Mouse (Mus musculus): ENCODE results near the gene Dusp9.

The Dusp9 gene

DNA sequence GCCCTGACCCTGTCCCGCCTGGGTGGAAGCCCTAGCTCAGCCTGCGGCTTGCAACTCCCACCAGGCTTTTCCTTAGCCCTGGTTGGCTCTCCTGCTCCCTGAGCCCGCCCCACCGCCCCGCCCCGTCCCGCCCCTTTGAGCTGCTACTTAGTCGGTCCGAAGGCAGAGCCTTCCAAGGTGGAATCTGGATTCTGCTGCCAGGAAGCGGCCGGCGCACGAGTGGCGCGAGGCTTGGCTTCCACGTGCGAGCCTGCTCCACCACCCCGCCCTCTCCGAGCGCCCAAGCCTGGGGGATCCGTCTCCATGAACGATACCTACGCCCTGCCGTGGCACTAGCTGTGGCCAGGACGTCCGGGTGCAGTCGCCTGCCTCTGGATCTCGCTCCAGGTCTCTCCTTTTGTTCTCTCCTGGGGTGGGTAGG lies at the start of gene Dusp9:
Gene Dusp9 (plus strand): TSS at position 165 of the 421 bp plus-strand sequence.
- DNase-seq (ENCODE audit: low spot score): no peak

DNA sequence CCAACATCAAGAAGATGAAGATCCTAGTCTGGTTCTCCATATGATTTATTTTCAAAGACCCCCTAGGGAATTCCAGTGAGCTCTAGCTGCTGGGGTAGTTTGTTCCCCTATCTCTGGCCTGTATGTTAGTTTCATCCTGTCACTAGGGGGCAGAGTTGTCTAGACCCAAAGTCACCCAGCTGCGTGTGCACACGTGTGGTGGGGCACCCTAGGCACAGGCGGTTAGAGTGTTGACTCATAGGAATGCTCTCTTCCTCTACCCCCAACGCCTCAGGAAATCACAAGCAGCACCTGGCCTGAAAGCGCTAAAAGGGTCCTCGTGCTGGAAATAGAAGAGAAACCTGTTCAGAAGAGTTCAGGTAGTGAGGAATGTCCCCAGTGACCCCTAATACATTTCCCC lies 46.0 kb upstream of the Dusp9 start:
- no peak for DNase-seq (ENCODE audit: low spot score)

DNA sequence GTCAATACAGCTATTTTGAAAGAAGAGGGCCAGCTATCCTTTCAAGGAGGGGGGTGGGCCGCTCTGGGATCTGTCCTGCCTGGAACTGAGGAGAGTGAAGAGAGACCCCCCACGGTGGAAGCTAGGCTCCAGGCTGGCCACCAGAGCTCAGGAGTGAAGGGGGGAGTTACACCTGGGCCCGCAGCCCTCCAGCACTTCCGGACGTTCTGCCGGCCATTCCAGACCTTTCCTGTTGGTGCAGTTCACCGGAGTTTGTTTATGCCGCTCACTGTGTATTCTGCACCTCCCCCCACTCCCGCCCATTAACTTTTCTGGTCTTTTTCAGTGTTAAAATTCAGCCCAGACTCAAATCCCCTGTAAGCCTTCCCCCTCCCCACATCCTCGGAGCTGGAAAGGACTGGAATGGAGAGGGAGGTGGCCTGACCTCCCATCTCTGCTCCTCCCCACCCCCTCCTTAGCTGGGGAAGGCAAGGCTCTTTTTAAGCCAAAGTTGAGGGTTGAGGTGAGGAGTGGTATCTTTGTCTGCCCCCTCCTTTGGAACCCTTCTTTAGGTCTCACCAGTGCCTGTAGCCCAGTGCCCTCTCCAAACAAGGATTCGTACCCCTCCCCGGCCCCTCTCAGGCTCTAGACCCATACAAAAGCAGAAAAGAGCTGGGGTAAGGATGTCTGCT lies 44.6 kb upstream of the Dusp9 start:
- DNase-seq (ENCODE audit: low spot score): no peak

DNA sequence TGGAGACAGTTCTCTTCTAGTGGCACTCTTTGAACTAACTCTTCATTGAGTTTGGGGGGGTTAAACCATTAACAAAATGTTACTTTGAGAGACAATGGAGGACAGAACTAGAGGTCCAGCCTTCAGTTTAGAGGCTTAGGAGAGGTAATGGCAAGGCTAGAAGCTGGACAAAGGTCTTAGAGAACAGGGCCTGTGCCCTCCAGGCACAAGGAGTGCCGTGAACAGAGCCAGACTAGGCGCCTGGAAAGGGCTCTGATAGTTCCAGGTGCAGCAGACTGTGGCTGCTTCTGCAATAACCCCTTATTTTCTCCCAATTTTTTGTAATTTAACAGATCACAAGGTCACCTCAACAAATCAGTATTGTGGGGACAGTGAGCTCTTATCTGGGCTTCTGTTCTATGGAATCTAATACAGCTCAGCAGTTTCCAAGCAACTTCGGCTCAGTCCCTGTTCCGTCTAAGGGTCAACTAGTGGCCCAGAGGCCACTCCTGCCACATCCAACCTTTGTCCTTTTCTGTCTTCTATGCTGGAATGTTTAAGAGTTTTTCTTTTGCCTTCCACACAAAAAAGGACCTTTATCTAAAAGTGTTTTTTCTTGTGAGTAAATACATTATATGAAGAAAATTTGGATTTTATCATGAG lies 43.8 kb upstream of the Dusp9 start:
- DNase-seq (ENCODE audit: low spot score): no peak

DNA sequence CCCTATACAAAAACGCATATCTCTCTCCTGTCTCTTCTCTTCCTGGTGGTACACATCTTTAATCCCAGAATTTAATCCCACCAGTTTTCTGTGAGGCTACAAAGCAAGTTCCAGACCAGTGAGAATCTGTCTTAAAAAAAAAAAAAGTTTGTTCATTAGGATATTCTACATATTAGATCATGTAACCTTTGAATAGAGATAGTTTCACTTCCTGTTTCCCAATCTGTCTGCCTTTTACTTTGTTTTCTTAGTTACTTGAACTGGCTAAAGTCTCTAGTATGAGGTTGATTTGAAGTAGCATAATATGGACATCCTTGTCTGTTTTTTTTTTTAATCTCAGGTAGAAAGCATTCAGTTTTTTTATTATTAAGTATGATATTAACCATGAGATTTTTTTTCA lies 37.8 kb upstream of the Dusp9 start:
- no peak for DNase-seq (ENCODE audit: low spot score)

DNA sequence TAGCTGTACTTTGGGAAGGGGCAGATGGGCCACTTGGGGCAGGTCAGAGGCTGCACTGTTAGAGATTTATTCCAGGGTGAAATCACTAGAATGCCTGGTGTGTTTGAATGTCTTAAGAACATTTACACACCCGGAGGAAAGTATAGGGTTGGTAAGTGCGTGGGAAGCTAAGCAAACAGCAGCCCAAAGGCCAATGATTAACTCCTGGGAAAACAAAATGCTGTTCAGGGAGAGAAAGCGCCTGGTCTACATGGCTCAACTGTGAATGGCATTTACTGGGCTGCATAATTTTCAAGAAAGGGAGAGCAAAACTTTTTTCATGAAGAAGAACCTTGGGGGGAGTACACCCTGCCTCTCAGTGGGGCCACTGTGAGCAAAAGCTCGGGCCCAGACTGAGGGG lies 25.6 kb upstream of the Dusp9 start:
- DNase-seq (ENCODE audit: low spot score): no peak

DNA sequence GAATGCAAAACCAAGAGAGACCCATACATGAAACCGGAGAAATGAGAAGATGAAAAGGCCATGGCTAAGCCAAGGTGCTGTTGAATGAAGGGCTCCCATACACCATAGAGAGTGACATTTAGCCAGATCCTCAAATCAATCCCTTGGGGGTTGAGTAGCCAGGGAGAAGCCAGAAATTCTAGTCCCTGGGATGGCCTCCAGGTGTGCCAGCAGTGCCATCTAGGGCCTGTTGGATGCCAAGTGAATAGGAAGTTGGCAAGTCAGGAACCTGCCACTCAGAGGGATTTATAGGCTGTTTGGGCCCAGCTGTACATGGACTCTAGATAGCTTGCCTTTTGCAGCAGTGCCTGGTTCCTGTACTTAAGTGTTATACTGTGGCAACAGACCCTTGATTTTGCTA lies 23.3 kb upstream of the Dusp9 start:
- DNase-seq (ENCODE audit: low spot score): no peak

DNA sequence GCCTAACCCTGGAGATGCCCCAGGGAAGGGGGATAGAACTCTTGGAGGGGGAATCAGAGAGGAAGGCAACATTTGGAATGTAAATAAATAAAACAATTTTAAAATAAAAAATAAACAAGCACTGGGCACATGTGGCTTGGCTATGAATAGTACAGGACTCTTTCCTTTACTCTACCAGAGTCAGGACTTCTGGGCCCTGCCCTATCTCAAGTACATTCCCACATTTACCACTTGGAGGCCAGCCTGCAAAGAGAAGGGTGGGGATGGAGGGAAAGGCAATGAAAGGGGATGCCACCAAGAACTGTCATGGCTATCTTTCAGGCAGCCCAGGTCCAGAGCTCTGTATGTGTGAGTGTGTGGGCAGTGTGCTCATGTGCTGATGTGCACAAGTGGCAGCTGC lies 19.8 kb upstream of the Dusp9 start:
- no peak for DNase-seq (ENCODE audit: low spot score)

DNA sequence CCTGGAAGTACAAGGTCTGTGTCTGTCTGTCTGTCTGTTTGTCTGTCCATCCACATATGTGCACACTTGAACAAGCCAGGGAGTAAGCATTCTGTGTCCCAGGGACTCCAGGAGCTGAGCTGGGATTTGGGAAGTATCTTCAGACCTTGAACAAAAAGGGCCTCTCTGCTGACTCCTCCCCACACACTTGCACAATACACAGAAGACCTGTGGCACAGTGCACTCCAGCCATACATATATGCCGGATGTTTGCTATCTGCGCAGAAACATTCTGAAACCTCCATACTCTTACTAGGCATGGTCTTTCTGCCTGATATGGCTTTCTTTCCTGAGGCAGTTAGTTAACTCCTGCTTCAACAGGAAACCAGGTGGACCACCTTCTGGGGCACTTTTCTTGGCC lies 19.3 kb upstream of the Dusp9 start:
- DNase-seq (ENCODE audit: low spot score): no peak

DNA sequence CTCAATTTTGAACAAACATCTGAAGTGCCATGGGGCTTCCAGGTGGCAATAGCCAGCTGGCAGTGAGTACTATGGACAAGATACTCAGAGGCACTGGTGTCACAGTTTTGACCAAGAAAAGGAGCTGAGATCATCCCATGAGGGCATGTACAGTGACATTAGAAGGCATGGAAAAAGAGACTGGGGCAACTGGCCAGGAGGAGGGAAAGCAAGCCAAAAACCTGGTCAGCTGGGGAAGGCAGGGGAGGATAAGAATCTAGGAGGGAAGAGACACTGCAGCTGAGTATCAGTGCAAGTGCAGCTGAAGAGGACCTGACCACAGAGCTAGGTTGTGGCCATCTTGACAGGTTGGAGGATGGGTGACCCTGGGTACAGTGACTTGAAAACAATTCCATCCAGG lies 12.2 kb upstream of the Dusp9 start:
- no peak for DNase-seq (ENCODE audit: low spot score)

DNA sequence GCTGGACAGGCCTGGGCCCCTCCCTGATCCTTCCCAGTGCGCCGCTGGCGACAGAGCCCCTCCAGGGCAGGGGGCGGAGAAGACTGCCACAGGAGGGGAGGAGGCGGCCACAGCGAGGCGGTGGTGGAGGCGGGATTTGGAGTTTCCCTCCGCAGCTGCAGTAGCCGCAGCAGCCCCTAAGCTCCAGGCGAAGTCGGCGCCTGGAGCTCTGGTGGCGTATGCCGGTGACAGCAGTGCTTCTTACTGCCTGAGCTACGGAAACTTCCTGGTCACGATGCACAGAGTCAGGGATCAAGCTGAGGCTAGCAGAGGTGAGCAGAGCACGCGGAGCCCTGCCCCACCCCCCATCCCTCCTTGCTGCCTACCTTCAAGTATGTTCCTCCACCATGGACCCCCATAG lies 3.8 kb upstream of the Dusp9 start:
- no peak for DNase-seq (ENCODE audit: low spot score)

DNA sequence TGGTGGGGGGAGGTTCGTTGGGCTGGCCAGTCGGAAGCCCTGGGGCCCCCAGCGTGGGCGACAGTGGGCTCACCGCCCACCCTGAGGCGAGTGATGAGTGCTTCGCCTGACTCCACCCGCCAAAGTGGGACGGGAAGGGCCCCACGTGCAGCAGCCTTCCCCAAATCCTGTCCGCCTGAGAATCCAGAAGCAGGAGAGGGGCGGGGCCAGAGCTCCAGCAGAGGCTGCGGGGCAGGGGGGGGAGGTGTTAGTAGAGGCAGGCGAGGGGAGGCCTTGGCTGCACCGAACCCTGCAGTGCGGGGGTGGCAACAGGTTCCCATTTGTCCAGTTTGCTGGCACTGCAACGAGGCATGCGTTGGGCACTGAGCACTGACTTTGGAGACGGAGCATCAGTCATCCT lies 1.8 kb upstream of the Dusp9 start:
- no peak for DNase-seq (ENCODE audit: low spot score)

DNA sequence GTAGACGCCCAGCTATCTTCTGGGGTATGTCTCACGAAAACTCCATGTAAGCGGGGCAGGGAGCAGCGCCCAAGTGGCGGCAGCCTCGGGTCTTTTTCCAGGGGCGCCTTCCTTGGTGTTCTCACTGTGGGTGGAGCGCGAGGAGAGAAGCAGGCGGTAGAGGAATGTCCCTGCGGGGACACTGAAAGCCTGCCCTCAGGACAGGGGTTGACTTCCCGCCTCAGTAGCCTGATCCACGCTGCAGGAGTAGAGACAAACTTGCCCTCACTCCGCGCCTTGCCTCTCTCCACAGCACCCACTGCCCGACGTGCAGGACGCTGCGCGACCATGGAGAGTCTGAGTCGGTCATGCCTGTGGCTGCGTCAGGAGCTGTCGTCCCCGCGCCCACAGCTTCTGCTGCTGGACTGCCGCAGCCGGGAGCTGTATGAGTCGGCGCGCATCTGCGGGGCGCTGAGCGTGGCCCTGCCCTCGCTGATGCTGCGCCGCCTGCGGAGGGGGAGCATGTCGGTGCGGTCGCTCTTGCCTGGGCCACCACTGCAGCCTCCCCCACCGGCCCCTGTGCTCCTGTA lies 766 bp downstream of the Dusp9 start:
- no peak for DNase-seq (ENCODE audit: low spot score)

DNA sequence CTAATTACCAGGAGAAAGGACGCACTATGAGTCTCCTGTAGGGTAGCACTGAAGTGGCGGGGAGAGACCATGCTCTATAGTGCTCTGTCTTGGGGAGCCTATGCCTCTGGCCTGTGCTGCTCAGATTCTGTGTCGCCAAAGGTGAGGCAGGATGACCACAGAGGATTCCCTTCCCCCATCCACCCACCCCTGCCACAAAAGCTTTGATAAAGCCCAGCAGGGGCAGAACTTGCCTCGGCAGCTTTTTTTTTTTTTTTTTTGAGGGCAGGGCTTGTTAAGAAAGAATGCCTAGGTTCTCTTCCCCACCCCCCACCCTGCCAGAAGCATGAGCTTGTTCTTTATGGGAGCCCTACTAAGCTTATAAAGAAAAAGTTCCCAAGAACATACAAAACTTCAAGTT lies 5.9 kb downstream of the Dusp9 start:
- DNase-seq (ENCODE audit: low spot score): no peak

DNA sequence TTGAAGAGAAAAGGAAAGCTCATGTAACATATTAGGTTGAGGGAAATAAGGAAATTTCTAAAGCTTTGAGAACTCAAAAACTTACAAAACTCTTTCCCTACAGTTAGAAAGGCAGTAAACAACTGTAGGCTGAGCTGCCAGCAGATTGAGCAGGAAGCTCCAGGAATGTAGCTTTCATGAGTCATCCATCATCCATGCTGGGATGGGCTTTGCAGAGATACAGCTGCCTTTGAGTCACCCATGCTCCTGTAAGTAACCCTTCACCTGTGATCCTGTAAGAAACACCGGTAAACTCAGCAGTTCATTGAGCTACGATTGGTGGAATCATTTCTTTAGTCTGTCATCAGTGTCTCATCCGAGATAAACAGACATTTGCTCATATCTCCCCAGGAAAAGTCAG lies 11.7 kb downstream of the Dusp9 start:
- DNase-seq (ENCODE audit: low spot score): no peak

DNA sequence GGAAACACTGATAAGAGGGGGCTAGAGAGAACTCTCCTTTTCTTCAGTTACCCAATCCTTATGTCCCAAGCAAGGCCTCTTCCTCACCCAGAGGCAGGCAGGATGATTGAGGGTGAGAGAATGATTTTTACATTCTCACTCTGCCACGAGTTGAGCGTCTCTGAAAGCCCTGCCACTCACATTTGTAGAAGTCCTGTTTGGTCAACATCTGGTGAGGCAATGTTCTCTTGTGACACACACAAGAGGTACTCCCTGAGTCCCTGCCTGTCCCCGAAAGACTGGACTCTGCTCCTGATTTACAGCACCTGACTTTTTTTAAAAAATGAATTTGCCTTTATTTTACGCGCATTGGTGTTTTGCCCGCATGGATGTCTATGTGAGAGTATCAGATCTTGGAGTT lies 14.2 kb downstream of the Dusp9 start:
- DNase-seq (ENCODE audit: low spot score): no peak

DNA sequence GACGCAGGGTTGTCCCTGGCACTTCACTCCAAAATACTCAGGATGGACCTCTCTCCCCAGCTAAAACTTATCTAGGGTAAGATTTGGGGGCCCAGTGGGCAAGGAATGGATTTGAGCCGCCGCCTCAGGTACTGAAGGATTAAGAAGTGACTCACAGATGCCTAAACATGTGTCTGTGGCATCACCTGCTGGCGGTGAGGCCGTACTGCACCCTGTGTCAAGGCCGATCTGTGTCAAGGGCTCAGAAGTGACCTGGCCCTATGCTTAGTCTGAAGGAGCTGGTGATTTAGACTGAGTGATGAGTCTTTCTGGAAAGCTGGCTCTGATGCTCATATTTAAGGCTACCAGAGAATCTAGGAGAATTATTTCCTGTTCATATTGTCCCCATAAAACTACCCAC lies 15.0 kb downstream of the Dusp9 start:
- DNase-seq (ENCODE audit: low spot score): no peak

DNA sequence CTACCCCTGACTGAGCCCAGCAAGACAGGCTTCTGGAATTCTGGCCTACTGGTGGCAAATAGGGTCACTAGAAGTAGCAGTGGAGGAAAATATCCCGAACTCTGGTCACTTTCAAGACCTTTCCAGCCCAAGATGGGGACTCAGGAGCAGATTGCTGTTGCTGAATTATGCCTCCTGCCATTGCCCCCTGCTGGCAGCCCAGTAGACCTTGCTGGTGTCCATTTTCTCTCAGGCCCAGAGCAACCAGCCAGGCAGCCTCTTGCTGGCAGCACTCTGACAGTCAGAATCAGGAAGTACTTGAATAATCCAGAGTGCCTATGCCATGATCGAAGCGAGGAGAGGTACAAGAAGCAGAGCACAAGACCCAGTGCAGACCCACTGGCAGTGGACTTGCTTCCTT lies 16.3 kb downstream of the Dusp9 start:
- no peak for DNase-seq (ENCODE audit: low spot score)

DNA sequence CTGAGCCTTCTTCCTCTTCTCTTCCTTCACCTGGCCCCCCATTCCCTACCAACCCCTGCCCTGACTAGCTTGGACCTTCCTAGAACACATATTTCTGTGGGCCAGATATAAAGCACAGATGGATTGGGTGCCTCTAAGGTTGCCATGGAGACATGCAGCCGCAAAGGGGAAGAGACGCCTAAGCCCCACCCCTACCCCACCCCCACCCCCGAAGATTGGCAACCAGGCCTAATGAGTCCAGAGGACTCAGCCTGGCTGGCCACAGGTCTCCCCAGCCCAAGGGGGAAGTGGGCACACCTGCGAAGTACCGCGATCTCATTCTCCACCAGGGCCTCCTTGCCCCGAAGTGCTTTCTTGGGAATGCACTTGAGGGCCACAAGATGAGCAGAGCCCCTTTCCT lies 19.2 kb downstream of the Dusp9 start:
- no peak for DNase-seq (ENCODE audit: low spot score)

DNA sequence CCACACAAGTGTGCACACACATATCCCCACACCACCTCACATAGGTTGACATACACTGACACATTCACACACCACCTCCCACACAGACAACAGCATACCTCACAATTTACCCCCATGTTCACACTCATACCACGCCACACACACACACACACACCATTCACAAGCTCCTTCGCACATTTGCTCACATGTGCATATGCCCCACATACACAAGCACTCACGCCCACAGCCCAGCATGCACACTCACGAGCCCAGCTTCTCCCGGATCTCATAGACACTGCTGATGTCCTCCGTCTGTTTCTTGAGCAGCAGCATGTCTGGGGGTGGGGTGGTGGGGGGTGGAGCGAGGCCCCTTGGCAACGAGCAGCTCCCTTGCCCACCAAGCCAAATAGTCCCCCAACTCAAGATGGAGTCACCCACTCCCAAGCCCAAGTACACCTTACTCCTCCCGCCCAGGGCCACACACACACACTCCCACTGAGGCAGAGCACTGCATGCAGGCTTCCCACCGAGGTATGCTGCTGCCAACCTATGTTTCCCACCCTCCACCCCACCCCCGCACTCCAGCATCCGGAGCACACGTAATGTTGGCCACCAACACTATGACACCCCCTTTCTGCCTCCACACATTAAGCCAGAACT lies 19.8 kb downstream of the Dusp9 start:
- no peak for DNase-seq (ENCODE audit: low spot score)

DNA sequence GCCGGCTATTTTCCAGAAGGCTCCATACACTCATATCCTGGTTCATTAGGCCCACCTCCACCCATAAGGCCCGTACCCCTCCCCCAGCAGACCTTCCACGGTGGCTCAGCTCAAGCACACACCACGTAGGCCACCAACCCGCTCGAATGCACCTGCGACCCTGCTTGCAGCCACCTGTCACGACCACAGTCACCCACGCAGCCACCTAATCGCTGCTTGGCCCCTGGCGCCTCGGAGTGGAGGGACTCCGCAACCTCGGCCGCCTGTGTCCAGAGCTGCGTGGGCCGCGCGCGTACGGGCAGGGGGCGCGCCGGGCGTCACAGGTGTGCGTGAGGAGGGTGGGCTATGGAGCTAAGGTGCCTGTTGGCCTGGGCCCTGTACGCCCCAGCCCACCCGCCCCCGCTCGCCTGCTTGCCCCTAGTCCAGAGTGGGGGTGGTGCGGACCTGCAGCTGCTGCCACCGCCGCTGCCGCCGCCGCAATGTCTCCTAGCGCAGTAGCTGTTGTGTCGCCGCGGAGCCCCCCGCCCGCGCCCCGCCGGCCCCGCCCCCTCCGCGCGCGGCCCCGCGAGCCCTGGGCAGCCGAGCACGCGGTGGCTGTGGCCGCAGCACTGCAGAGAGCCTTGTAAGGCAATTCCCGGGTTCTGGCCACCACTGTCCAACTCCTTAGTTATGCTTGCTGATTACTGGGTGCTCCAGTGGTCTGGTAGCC lies 20.5 kb downstream of the Dusp9 start, which contains the start of gene Pnck:
Gene Pnck (minus strand): TSS at position 543 of the 709 bp plus-strand sequence.
- no peak for DNase-seq (ENCODE audit: low spot score)

DNA sequence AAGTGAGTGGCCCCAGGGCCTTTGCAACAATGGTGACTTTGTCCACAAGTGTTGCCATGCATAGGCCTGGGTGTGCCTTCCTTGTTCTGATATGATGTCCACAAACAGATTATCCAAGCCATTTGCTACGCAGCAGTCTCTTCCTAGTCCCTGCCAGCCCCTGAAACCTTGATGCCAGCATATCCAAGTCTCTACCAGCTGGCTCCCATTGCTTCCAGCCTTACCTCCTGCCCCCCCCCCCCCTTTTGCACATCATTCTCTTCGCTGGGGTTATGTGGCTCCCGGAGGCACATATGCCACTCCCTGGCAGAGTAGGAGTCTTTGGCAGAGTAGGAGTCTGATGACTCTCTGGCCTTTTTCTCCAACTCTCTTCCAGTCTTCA lies 21.1 kb downstream of the Dusp9 start:
- no peak for DNase-seq (ENCODE audit: low spot score)

DNA sequence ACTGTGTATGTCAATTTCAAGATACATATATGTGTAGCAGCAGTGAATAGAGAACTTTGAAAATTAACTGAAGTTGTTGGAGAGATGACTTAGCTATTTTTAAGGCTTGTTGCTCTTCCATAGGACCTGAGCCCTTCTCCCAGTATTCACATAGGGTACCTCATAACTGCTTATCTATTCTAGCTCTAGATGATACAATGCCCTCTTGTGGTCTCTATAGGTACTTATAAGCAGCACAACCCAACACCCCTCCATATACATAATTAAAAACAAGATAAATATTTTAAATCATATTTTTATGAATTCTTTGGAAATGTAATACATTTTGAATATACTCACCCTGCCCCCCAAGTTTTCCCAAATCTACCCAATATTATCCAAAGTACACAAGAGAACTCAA lies 23.9 kb downstream of the Dusp9 start:
- no peak for DNase-seq (ENCODE audit: low spot score)
